Mouse (Mus musculus) thymus, adult 2 months (tissue): ENCODE measurements around the gene Siah3.

Source experiments
- CTCF ChIP-seq: fragments of 200-500 bp; IDR thresholded peaks from 2 replicates; pipeline ENCODE4 v1.5.1; 2012; ENCODE audit warnings: mild to moderate bottlenecking, control low read depth, low read length, moderate library complexity, borderline replicate concordance; ENCODE audit not compliant: control insufficient read depth, poor library complexity, insufficient read depth; ENCODE audit errors: extremely low read depth
- POLR2A ChIP-seq: fragments of 200-500 bp; IDR thresholded peaks from 2 replicates; pipeline ENCODE4 v1.6.1; 2012; ENCODE audit warnings: mild to moderate bottlenecking, low read length, control low read depth, moderate library complexity; ENCODE audit not compliant: control insufficient read depth, poor library complexity, insufficient read depth; ENCODE audit errors: extremely low read depth

GRCm38 (mm10) chr14:75505126-75505840 is 49.5 kb downstream of the Siah3 start:
- no peak for TF ChIP-seq POLR2A
- no peak for TF ChIP-seq CTCF
